Mouse (Mus musculus) thymus, adult 2 months (tissue): Measurements from ENCODE around the gene Papss2.

Experiments used
- CTCF ChIP-seq: fragments of 200-500 bp; IDR thresholded peaks from 2 replicates; pipeline ENCODE4 v1.5.1; 2012; ENCODE audit warnings: mild to moderate bottlenecking, control low read depth, low read length, moderate library complexity, borderline replicate concordance; ENCODE audit not compliant: control insufficient read depth, poor library complexity, insufficient read depth; ENCODE audit errors: extremely low read depth
- POLR2A ChIP-seq: fragments of 200-500 bp; IDR thresholded peaks from 2 replicates; pipeline ENCODE4 v1.6.1; 2012; ENCODE audit warnings: mild to moderate bottlenecking, low read length, control low read depth, moderate library complexity; ENCODE audit not compliant: control insufficient read depth, poor library complexity, insufficient read depth; ENCODE audit errors: extremely low read depth

DNA sequence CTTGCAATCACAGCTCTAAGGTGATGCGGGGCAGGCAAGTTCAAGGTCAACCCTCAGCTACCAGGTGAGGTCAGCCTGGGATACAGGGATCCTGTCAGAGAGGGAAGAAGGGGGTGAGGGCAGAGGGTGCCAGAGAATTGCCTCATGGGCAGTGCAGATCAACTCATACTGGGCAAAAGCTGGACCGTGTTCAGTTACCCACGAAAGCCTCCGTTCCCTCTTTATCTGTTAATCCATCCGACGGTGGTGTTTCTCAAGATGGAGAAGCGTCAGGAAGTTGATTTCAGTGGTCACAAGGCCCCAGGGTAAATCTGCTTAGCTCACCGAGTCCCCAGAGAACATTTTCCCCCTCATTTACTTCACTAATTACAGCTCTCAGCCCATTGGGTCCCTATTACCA is 8.5 kb downstream of the Papss2 start:
- TF ChIP-seq POLR2A (no peak), CTCF (no peak)
